Mouse (Mus musculus): ENCODE measurements around the gene Olfr551. TPM values are rescaled to one million over a fixed set of nuclear protein-coding genes. Genes with fewer than 3 reads are reported as not detected.
"Not testable (repeated sequence)": the region's sequence is repeated elsewhere in the genome, so short reads cannot be mapped to it uniquely, and the experiment has no call there.

Olfr551 gene
- polyA plus RNA-seq (2015; fragmentation: Nextera tagmentation; extraction: Ambion mirVana), result not detected in 2 replicates

- H3K4me3 ChIP-seq (ENCODE audit: low read depth, low read length), result no peak within 1 kb of the TSS
- H3K9me3 ChIP-seq (ENCODE audit: control insufficient read depth), result no peaks in the 10 kb centered on the region
- H3K4me1 ChIP-seq (replicated peaks; ENCODE audit: control insufficient read depth, insufficient read depth, low read length), result no peaks in the 10 kb centered on the region
- 88% methylated on average over 3 of the region's 3 CpGs for WGBS
- H3K4me2 ChIP-seq (replicated peaks; ENCODE audit: low read depth), result no peak within 1 kb of the TSS
- no peak within 1 kb of the TSS for H3K27ac ChIP-seq (ENCODE audit: low read depth, low read length)
- no peaks in the 10 kb centered on the region for H3K36me3 ChIP-seq (ENCODE audit: control insufficient read depth, insufficient read depth)
- no peak for TF ChIP-seq CTCF (IDR thresholded peaks at IDR 0.05; ENCODE audit: low read depth)
- no peak for ATAC-seq
- no peak within 1 kb of the TSS for H3K9ac ChIP-seq (ENCODE audit: low read depth, low read length)
- H3K27me3 ChIP-seq (replicated peaks; ENCODE audit: control insufficient read depth, insufficient read depth, low read length), result no peaks in the 10 kb centered on the region
Measured at GRCm38 (mm10) chr7:102591786-102592185, at the start of gene Olfr551. TSS of gene Olfr551 (minus strand) at chr7:102591886.

DNA sequence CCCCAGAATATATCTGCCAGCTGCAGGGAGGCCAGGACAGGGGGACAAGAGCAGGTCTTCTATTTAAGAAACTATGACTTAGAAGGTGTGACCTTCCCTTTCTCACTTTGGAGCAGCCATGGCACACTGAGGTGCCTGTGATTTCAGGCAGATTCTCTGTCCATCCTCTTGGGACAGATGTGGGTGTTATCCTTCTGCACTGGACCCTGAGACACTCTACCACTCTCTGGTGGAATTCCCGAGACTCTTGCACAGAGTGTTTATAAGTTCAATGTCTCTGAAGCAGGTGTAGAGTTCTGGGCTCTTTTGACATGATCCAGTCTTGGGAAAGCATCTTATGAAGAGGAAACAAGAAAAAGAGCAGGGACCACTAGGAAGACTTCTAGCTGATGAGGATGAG lies 46.4 kb upstream of the Olfr551 start, which contains the start of gene Olfr554:
TSS of gene Olfr554 (plus strand) at position 301 of the 400 bp plus-strand sequence.
- WGBS, result 59% methylated on average over 1 of the region's 1 CpGs
- H3K4me3 ChIP-seq (ENCODE audit: low read depth, low read length), result no peak within 1 kb of the TSS
- no peak within 1 kb of the TSS for H3K4me2 ChIP-seq (replicated peaks; ENCODE audit: low read depth)
- TF ChIP-seq CTCF (IDR thresholded peaks at IDR 0.05; ENCODE audit: low read depth), result no peak
- no peak within 1 kb of the TSS for H3K9ac ChIP-seq (ENCODE audit: low read depth, low read length)
- H3K36me3 ChIP-seq (ENCODE audit: control insufficient read depth, insufficient read depth), result no peaks in the 10 kb centered on the region
- H3K27me3 ChIP-seq (replicated peaks; ENCODE audit: control insufficient read depth, insufficient read depth, low read length), result no peaks in the 10 kb centered on the region
- no peak for ATAC-seq
- H3K4me1 ChIP-seq (replicated peaks; ENCODE audit: control insufficient read depth, insufficient read depth, low read length), result no peaks in the 10 kb centered on the region
- H3K9me3 ChIP-seq (ENCODE audit: control insufficient read depth), result no peaks in the 10 kb centered on the region
- H3K27ac ChIP-seq (ENCODE audit: low read depth, low read length), result no peak within 1 kb of the TSS

DNA sequence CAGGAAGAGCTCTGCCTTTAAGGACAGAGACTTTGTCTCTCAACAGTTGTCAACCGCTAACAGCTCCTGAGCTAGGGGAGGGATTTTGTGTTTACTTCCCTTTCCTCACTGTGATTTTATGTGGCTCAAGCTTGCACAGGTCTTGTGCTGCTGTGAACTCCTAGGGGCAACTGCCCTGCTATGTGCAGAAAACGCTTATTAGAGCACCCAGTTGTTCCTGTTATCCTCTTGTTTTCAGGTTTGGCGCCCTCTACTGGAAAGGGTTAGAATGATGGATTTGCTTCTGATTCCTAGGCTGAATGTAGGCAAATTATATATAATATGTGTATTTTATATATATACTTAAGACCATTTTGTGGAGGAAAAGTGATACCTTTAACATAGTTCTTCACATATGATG lies 45.0 kb upstream of the Olfr551 start:
- 31% methylated on average over 3 of the region's 3 CpGs for WGBS
- Histone ChIP-seq H3K9ac (ENCODE audit: low read depth, low read length) (no peak overlapping the region), H3K4me2 (replicated peaks; ENCODE audit: low read depth) (no peak overlapping the region), H3K4me3 (ENCODE audit: low read depth, low read length) (no peak overlapping the region), H3K36me3 (ENCODE audit: control insufficient read depth, insufficient read depth) (no peaks in the 10 kb centered on the region), H3K9me3 (ENCODE audit: control insufficient read depth) (no peaks in the 10 kb centered on the region), H3K27ac (ENCODE audit: low read depth, low read length) (no peak overlapping the region), H3K27me3 (replicated peaks; ENCODE audit: control insufficient read depth, insufficient read depth, low read length) (no peaks in the 10 kb centered on the region), H3K4me1 (replicated peaks; ENCODE audit: control insufficient read depth, insufficient read depth, low read length) (no peaks in the 10 kb centered on the region)
- TF ChIP-seq CTCF (IDR thresholded peaks at IDR 0.05; ENCODE audit: low read depth), result peak; percentile 75
- no peak for ATAC-seq

- H3K9ac ChIP-seq (ENCODE audit: low read depth, low read length); H3K27me3 ChIP-seq (replicated peaks; ENCODE audit: control insufficient read depth, insufficient read depth, low read length); H3K4me3 ChIP-seq (ENCODE audit: low read depth, low read length); H3K9me3 ChIP-seq (ENCODE audit: control insufficient read depth); H3K4me2 ChIP-seq (replicated peaks; ENCODE audit: low read depth); H3K4me1 ChIP-seq (replicated peaks; ENCODE audit: control insufficient read depth, insufficient read depth, low read length); H3K27ac ChIP-seq (ENCODE audit: low read depth, low read length); H3K36me3 ChIP-seq (ENCODE audit: control insufficient read depth, insufficient read depth); ATAC-seq: not testable (repeated sequence)
- 85% methylated on average over 15 of the region's 19 CpGs for WGBS
Measured at GRCm38 (mm10) chr7:102620368-102620767, 28.7 kb upstream of the Olfr551 start.

GRCm38 (mm10) chr7:102619608-102620007 lies 27.9 kb upstream of the Olfr551 start:
- H3K4me3 ChIP-seq (ENCODE audit: low read depth, low read length), result no peak overlapping the region
- H3K27ac ChIP-seq (ENCODE audit: low read depth, low read length), result no peak overlapping the region
- H3K4me1 ChIP-seq (replicated peaks; ENCODE audit: control insufficient read depth, insufficient read depth, low read length), result no peaks in the 10 kb centered on the region
- no peak overlapping the region for H3K4me2 ChIP-seq (replicated peaks; ENCODE audit: low read depth)
- no peaks in the 10 kb centered on the region for H3K27me3 ChIP-seq (replicated peaks; ENCODE audit: control insufficient read depth, insufficient read depth, low read length)
- ATAC-seq, result no peak
- no peak for TF ChIP-seq CTCF (IDR thresholded peaks at IDR 0.05; ENCODE audit: low read depth)
- no peaks in the 10 kb centered on the region for H3K9me3 ChIP-seq (ENCODE audit: control insufficient read depth)
- no peak overlapping the region for H3K9ac ChIP-seq (ENCODE audit: low read depth, low read length)
- H3K36me3 ChIP-seq (ENCODE audit: control insufficient read depth, insufficient read depth), result no peaks in the 10 kb centered on the region
- 42% methylated on average over 5 of the region's 5 CpGs for WGBS

DNA sequence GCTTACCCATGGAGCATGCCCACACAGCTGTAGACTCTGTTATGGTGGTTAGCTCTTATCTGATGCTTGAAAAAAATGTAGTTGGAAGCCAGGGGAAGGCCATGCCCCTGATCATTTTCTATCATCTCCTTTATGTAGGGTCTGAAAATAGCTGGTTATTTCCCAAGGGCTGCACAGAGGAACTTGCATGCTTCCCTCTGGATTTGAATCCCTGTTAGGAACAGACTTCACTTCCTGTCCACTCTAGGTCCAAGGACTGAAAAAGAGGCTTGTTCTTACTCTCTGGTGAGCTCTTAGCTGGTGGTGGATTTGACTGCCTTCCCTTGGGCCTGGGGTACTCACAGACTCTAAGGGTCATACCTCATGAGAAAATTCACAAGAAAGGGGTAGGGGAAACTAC lies 26.4 kb upstream of the Olfr551 start, which contains the start of gene Olfr553:
TSS of gene Olfr553 (minus strand) at position 101 of the 400 bp plus-strand sequence.
- no peak within 1 kb of the TSS for H3K9ac ChIP-seq (ENCODE audit: low read depth, low read length)
- H3K27me3 ChIP-seq (replicated peaks; ENCODE audit: control insufficient read depth, insufficient read depth, low read length), result no peaks in the 10 kb centered on the region
- H3K4me1 ChIP-seq (replicated peaks; ENCODE audit: control insufficient read depth, insufficient read depth, low read length), result no peaks in the 10 kb centered on the region
- no peak within 1 kb of the TSS for H3K4me3 ChIP-seq (ENCODE audit: low read depth, low read length)
- no peaks in the 10 kb centered on the region for H3K9me3 ChIP-seq (ENCODE audit: control insufficient read depth)
- no peak for TF ChIP-seq CTCF (IDR thresholded peaks at IDR 0.05; ENCODE audit: low read depth)
- no peak for ATAC-seq
- no peak within 1 kb of the TSS for H3K4me2 ChIP-seq (replicated peaks; ENCODE audit: low read depth)
- H3K27ac ChIP-seq (ENCODE audit: low read depth, low read length), result no peak within 1 kb of the TSS
- H3K36me3 ChIP-seq (ENCODE audit: control insufficient read depth, insufficient read depth), result no peaks in the 10 kb centered on the region
